Mouse (Mus musculus) myocyte (in vitro differentiated cells): ENCODE data around the gene Fbxl12. TPM values are rescaled to one million over a fixed set of nuclear protein-coding genes. Genes with fewer than 3 reads are reported as not detected.

Source experiments
- H3K27me3 ChIP-seq: one replicate; pipeline ENCODE4 v1.6.1; 2011; ENCODE audit not compliant: control insufficient read depth, insufficient read depth, insufficient read length
- H3K36me3 ChIP-seq: one replicate; pipeline ENCODE4 v1.6.1; 2011; ENCODE audit not compliant: control insufficient read depth, insufficient read depth
- H3K4me2 ChIP-seq: one replicate; pipeline ENCODE4 v1.6.1; 2011; ENCODE audit warnings: low read depth, control low read depth
- H3K4me3 ChIP-seq: one replicate; pipeline ENCODE4 v1.5.1; 2011; ENCODE audit warnings: mild to moderate bottlenecking, control low read depth, moderate library complexity
- H3K79me2 ChIP-seq: one replicate; pipeline ENCODE4 v1.6.1; 2011; ENCODE audit not compliant: control insufficient read depth, insufficient read depth
- H3ac ChIP-seq: one replicate; pipeline ENCODE4 v1.6.1; 2011; ENCODE audit not compliant: control insufficient read depth, insufficient read length
- CEBPB ChIP-seq: IDR thresholded peaks from 2 replicates; pipeline ENCODE4 v1.6.1; 2011; ENCODE audit warnings: mild to moderate bottlenecking, moderate library complexity; ENCODE audit not compliant: poor library complexity, insufficient read depth, severe bottlenecking
- E2F4 ChIP-seq: IDR thresholded peaks from one replicate; pipeline ENCODE4 v1.6.1; 2011; ENCODE audit warnings: mild to moderate bottlenecking, control low read depth, moderate library complexity; ENCODE audit not compliant: insufficient read depth
- MAX ChIP-seq: IDR thresholded peaks from one replicate; pipeline ENCODE4 v1.6.1; 2011; ENCODE audit warnings: low read depth, mild to moderate bottlenecking, control low read depth
- MYOD1 ChIP-seq, 3 experiments: IDR thresholded peaks; one replicate each; pipeline ENCODE4 v1.6.1; 2011; ENCODE audit warnings: control low read depth in 2 of 3, low read depth in 2 of 3, mild to moderate bottlenecking in 2 of 3, moderate library complexity in 1 of 3; ENCODE audit not compliant: insufficient read length in 2 of 3, control insufficient read depth in 1 of 3
- MYOG ChIP-seq, 3 experiments: IDR thresholded peaks; one replicate each; pipeline ENCODE4 v1.6.1; 2011; ENCODE audit warnings: control low read depth in 2 of 3, low read depth in 2 of 3, mild to moderate bottlenecking in 2 of 3; ENCODE audit not compliant: insufficient read length in 2 of 3, control insufficient read depth in 1 of 3, insufficient read depth in 1 of 3
- POLR2A ChIP-seq: IDR thresholded peaks from one replicate; pipeline ENCODE4 v1.6.1; 2011; ENCODE audit warnings: low read depth, mild to moderate bottlenecking, control low read depth, moderate library complexity; ENCODE audit not compliant: insufficient read length
- POLR2AphosphoS2 ChIP-seq: IDR thresholded peaks from one replicate; pipeline ENCODE4 v1.6.1; 2011; ENCODE audit warnings: low read depth, control low read depth; ENCODE audit not compliant: insufficient read length
- REST ChIP-seq: IDR thresholded peaks from one replicate; pipeline ENCODE4 v1.6.1; 2011; ENCODE audit warnings: mild to moderate bottlenecking, control low read depth, moderate library complexity; ENCODE audit not compliant: insufficient read depth, insufficient read length
- SRF ChIP-seq: IDR thresholded peaks from one replicate; pipeline ENCODE4 v1.6.1; 2011; ENCODE audit warnings: low read depth; ENCODE audit not compliant: control insufficient read depth, insufficient read length
- TCF12 ChIP-seq: IDR thresholded peaks from one replicate; pipeline ENCODE4 v1.6.1; 2011; ENCODE audit warnings: mild to moderate bottlenecking, control low read depth; ENCODE audit not compliant: poor library complexity, insufficient read depth, severe bottlenecking
- TCF3 ChIP-seq: IDR thresholded peaks from one replicate; pipeline ENCODE4 v1.6.1; 2011; ENCODE audit warnings: low read depth, control low read depth; ENCODE audit not compliant: insufficient read length
- USF1 ChIP-seq: IDR thresholded peaks from one replicate; pipeline ENCODE4 v1.6.1; 2011; ENCODE audit warnings: low read depth, mild to moderate bottlenecking, control low read depth, moderate library complexity
- polyA plus RNA-seq: library from polyadenylated mRNA; unstranded; fragments of >200 nt; fragmentation: generic; extraction: Trizol; gene quantifications from one replicate; pipeline ENCODE4 v1.2.1, GENCODE M21; 2012; ENCODE audit warnings: missing spikeins

The Fbxl12 gene
- polyA plus RNA-seq, 1 experiment, result 10.6 TPM

GRCm38 (mm10) chr9:20664366-20664765 is 19.8 kb upstream of the Fbxl12 start:
- no peak overlapping the region for H3ac ChIP-seq
- no peaks in the 10 kb centered on the region for H3K79me2 ChIP-seq
- H3K4me2 ChIP-seq, result no peak overlapping the region
- H3K4me3 ChIP-seq, result no peak overlapping the region
- TF ChIP-seq CEBPB (no peak), E2F4 (no peak), POLR2A (no peak)
- H3K36me3 ChIP-seq, result no peaks in the 10 kb centered on the region
- H3K27me3 ChIP-seq, result no peaks in the 10 kb centered on the region

GRCm38 (mm10) chr9:20663956-20664355 is 19.4 kb upstream of the Fbxl12 start:
- TF ChIP-seq E2F4, result no peak
- no peak for TF ChIP-seq SRF
- TF ChIP-seq USF1, result no peak
- no peak for TF ChIP-seq CEBPB
- no peak for TF ChIP-seq MYOD1 (IDR thresholded peaks at IDR 0.05; ENCODE audit: control insufficient read depth in 1 of 3, insufficient read length in 2 of 3, low read depth in 2 of 3)
- no peak for TF ChIP-seq TCF3
- no peak for TF ChIP-seq TCF12
- TF ChIP-seq MYOG (IDR thresholded peaks at IDR 0.05; ENCODE audit: control insufficient read depth in 1 of 3, insufficient read depth in 1 of 3, insufficient read length in 2 of 3, low read depth in 2 of 3), result no peak
- no peak for TF ChIP-seq POLR2AphosphoS2
- no peak for TF ChIP-seq MAX
- TF ChIP-seq REST, result no peak
- no peak for TF ChIP-seq POLR2A
- Histone ChIP-seq H3ac (no peak overlapping the region), H3K27me3 (no peaks in the 10 kb centered on the region), H3K79me2 (peaks cover 3% of the 10 kb centered on the region), H3K36me3 (no peaks in the 10 kb centered on the region), H3K4me2 (no peak overlapping the region), H3K4me3 (no peak overlapping the region)

- H3K27me3 ChIP-seq, result no peaks in the 10 kb centered on the region
- peaks cover 9% of the 10 kb centered on the region for H3K79me2 ChIP-seq
- H3ac ChIP-seq, result no peak overlapping the region
- no peak overlapping the region for H3K4me2 ChIP-seq
- H3K4me3 ChIP-seq, result no peak overlapping the region
- TF ChIP-seq E2F4, result no peak
- TF ChIP-seq TCF3, result no peak
- TF ChIP-seq MYOD1 (IDR thresholded peaks at IDR 0.05; ENCODE audit: control insufficient read depth in 1 of 3, insufficient read length in 2 of 3, low read depth in 2 of 3), result no peak
- no peak for TF ChIP-seq REST
- TF ChIP-seq USF1, result no peak
- TF ChIP-seq SRF, result no peak
- TF ChIP-seq POLR2AphosphoS2, result no peak
- TF ChIP-seq MAX, result no peak
- TF ChIP-seq CEBPB, result no peak
- no peak for TF ChIP-seq MYOG (IDR thresholded peaks at IDR 0.05; ENCODE audit: control insufficient read depth in 1 of 3, insufficient read depth in 1 of 3, insufficient read length in 2 of 3, low read depth in 2 of 3)
- TF ChIP-seq TCF12, result no peak
- no peak for TF ChIP-seq POLR2A
- no peaks in the 10 kb centered on the region for H3K36me3 ChIP-seq
Observed at GRCm38 (mm10) chr9:20662874-20663273, 18.3 kb upstream of the Fbxl12 start.

GRCm38 (mm10) chr9:20662325-20662724 is 17.8 kb upstream of the Fbxl12 start:
- no peak for TF ChIP-seq E2F4
- TF ChIP-seq TCF3, result no peak
- TF ChIP-seq MYOG (IDR thresholded peaks at IDR 0.05; ENCODE audit: control insufficient read depth in 1 of 3, insufficient read depth in 1 of 3, insufficient read length in 2 of 3, low read depth in 2 of 3), result no peak
- TF ChIP-seq USF1, result no peak
- no peak for TF ChIP-seq POLR2A
- TF ChIP-seq TCF12, result no peak
- no peak for TF ChIP-seq POLR2AphosphoS2
- no peak for TF ChIP-seq MAX
- TF ChIP-seq SRF, result no peak
- TF ChIP-seq CEBPB, result no peak
- TF ChIP-seq MYOD1 (IDR thresholded peaks at IDR 0.05; ENCODE audit: control insufficient read depth in 1 of 3, insufficient read length in 2 of 3, low read depth in 2 of 3), result no peak
- TF ChIP-seq REST, result no peak
- Histone ChIP-seq H3K36me3 (peaks cover 4% of the 10 kb centered on the region), H3K79me2 (peaks cover 15% of the 10 kb centered on the region), H3K27me3 (no peaks in the 10 kb centered on the region), H3K4me2 (no peak overlapping the region), H3ac (no peak overlapping the region), H3K4me3 (no peak overlapping the region)

GRCm38 (mm10) chr9:20657546-20657945 is 13.0 kb upstream of the Fbxl12 start:
- H3K4me2 ChIP-seq, result no peak overlapping the region
- TF ChIP-seq TCF12 (no peak), MYOG (IDR thresholded peaks at IDR 0.05; ENCODE audit: control insufficient read depth in 1 of 3, insufficient read depth in 1 of 3, insufficient read length in 2 of 3, low read depth in 2 of 3) (no peak), POLR2A (no peak), REST (no peak), CEBPB (no peak), MYOD1 (IDR thresholded peaks at IDR 0.05; ENCODE audit: control insufficient read depth in 1 of 3, insufficient read length in 2 of 3, low read depth in 2 of 3) (no peak), POLR2AphosphoS2 (no peak), E2F4 (no peak), TCF3 (no peak), SRF (no peak), USF1 (no peak), MAX (no peak)
- peaks cover 58% of the 10 kb centered on the region for H3K79me2 ChIP-seq
- H3K36me3 ChIP-seq, result peaks cover 14% of the 10 kb centered on the region
- no peak overlapping the region for H3K4me3 ChIP-seq
- H3ac ChIP-seq, result no peak overlapping the region
- H3K27me3 ChIP-seq, result no peaks in the 10 kb centered on the region
